25 mouse cellular contexts compared by ENCODE assay signal in the genomic region with DNA sequence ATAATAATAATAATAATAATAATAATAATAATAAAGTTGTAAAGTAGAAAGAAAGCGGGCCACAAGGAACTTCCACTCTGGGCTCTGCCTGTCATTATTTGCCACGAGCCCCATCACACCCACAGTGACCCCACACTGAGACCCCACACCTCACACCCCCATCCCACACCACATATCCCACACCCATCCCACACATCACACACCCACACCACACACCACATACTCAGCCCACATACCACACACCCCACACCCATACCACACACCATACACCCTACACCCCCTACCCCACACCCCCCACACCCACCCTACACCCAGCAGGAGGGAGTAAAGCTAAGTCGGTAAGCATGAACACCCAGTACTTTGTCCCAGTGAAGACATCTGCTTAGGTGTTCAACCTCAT. TPM values are rescaled to one million over a fixed set of nuclear protein-coding genes. Genes with fewer than 3 reads are reported as not detected.
DNase-seq lines count a peak whose midpoint lies in the region; ATAC-seq and TF ChIP-seq lines count a peak whose summit lies in the region.
"Had no signal": no experiment of that assay in that cellular context is flagged by ENCODE, and none has a peak within 500 bp of the region (broad histone marks: within the 10 kb centered on the region; RNA-seq: fewer than 3 reads in every experiment).

No protein-coding gene starts in this region.

- no peak for DNase-seq in forebrain, embryonic 14.5 days (ENCODE audit: low spot score)
- no peak for DNase-seq in embryonic facial prominence, embryonic 14.5 days (ENCODE audit: low spot score)
- DNase-seq: adrenal gland, adult 2 months; cerebellum, adult 18-20 months; cerebellum, adult 9-10 months; cerebellum, postnatal 14 days; gastrocnemius, postnatal 10 days; gastrocnemius, postnatal 36 days had no signal

- 80% methylated on average over 3 of the region's 3 CpGs for WGBS in forebrain, embryonic 16.5 days
- WGBS in forebrain, embryonic 14.5 days, result 81% methylated on average over 3 of the region's 3 CpGs
- WGBS in intestine, embryonic 15.5 days, result 76% methylated on average over 3 of the region's 3 CpGs
- 85% methylated on average over 3 of the region's 3 CpGs for WGBS in intestine, postnatal 0 days
- WGBS in embryonic facial prominence, embryonic 14.5 days, result 88% methylated on average over 3 of the region's 3 CpGs

- H3K4me2 ChIP-seq in forebrain, embryonic 16.5 days (ENCODE audit: low read length), result no peak overlapping the region
- H3K4me2 ChIP-seq in forebrain, embryonic 14.5 days (ENCODE audit: low read length), result no peak overlapping the region
- H3K4me2 ChIP-seq in intestine, embryonic 15.5 days (replicated peaks), result no peak overlapping the region
- no peak overlapping the region for H3K4me2 ChIP-seq in intestine, postnatal 0 days (replicated peaks; ENCODE audit: low read depth)
- 0 out of 2 replicates have a peak overlapping the region, but pooled peaks have one; percentile 33 for H3K4me2 ChIP-seq in embryonic facial prominence, embryonic 14.5 days (ENCODE audit: low read depth, low read length)
- H3K4me2 ChIP-seq: forebrain, embryonic 12.5 days; heart, embryonic 12.5 days; hindbrain, embryonic 13.5 days had no signal

- no peak overlapping the region for H3K27ac ChIP-seq in forebrain, embryonic 16.5 days (ENCODE audit: low read length)
- H3K27ac ChIP-seq in forebrain, embryonic 14.5 days (ENCODE audit: low read depth, low read length), result no peak overlapping the region
- no peak overlapping the region for H3K27ac ChIP-seq in intestine, embryonic 15.5 days
- no peak overlapping the region for H3K27ac ChIP-seq in intestine, postnatal 0 days (ENCODE audit: low read depth, low read length)
- no peak overlapping the region for H3K27ac ChIP-seq in bone marrow macrophage, adult 2 months (ENCODE audit: insufficient read depth, low read depth, low read length)
- H3K27ac ChIP-seq in embryonic facial prominence, embryonic 14.5 days (replicated peaks; ENCODE audit: low read depth, low read length), result peak overlapping the region; percentile 40; the same call in 1 of the 2 replicates
- H3K27ac ChIP-seq: forebrain, embryonic 12.5 days; heart, embryonic 15.5 days; hindbrain, embryonic 10.5 days; hindbrain, embryonic 13.5 days had no signal

- TF ChIP-seq POLR2A in bone marrow macrophage, adult 2 months (IDR thresholded peaks at IDR 0.05; ENCODE audit: borderline replicate concordance, low read depth, low read length), result no peak

- no peaks in the 10 kb centered on the region for H3K27me3 ChIP-seq in forebrain, embryonic 16.5 days (replicated peaks; ENCODE audit: control insufficient read depth, insufficient read depth, low read length)
- H3K27me3 ChIP-seq in forebrain, embryonic 14.5 days (replicated peaks; ENCODE audit: control insufficient read depth, insufficient read depth, low read length), result no peaks in the 10 kb centered on the region
- no peaks in the 10 kb centered on the region for H3K27me3 ChIP-seq in intestine, embryonic 15.5 days (replicated peaks)
- no peaks in the 10 kb centered on the region for H3K27me3 ChIP-seq in intestine, postnatal 0 days (replicated peaks; ENCODE audit: control insufficient read depth, insufficient read depth, low read length)
- no peaks in the 10 kb centered on the region for H3K27me3 ChIP-seq in embryonic facial prominence, embryonic 14.5 days (replicated peaks; ENCODE audit: control insufficient read depth, insufficient read depth, low read length)
- H3K27me3 ChIP-seq: forebrain, embryonic 12.5 days; heart, embryonic 12.5 days; heart, embryonic 15.5 days; hindbrain, embryonic 13.5 days had no signal

- no peaks in the 10 kb centered on the region for H3K36me3 ChIP-seq in forebrain, embryonic 16.5 days (ENCODE audit: control insufficient read depth, insufficient read depth)
- no peaks in the 10 kb centered on the region for H3K36me3 ChIP-seq in forebrain, embryonic 14.5 days (ENCODE audit: control insufficient read depth, insufficient read depth, low read length)
- H3K36me3 ChIP-seq in intestine, embryonic 15.5 days, result no peaks in the 10 kb centered on the region
- no peaks in the 10 kb centered on the region for H3K36me3 ChIP-seq in intestine, postnatal 0 days (ENCODE audit: control insufficient read depth, insufficient read depth)
- H3K36me3 ChIP-seq in embryonic facial prominence, embryonic 14.5 days (ENCODE audit: control insufficient read depth, insufficient read depth, low read length), result no peaks in the 10 kb centered on the region
- H3K36me3 ChIP-seq: forebrain, embryonic 12.5 days; heart, embryonic 12.5 days; heart, embryonic 15.5 days; hindbrain, embryonic 10.5 days; hindbrain, embryonic 13.5 days had no signal

- H3K4me1 ChIP-seq in forebrain, embryonic 16.5 days (replicated peaks; ENCODE audit: control insufficient read depth, insufficient read depth, low read length), result no peaks in the 10 kb centered on the region
- H3K4me1 ChIP-seq in forebrain, embryonic 14.5 days (ENCODE audit: control insufficient read depth, insufficient read depth, low read length), result no peaks in the 10 kb centered on the region
- H3K4me1 ChIP-seq in intestine, embryonic 15.5 days (replicated peaks), result no peaks in the 10 kb centered on the region
- H3K4me1 ChIP-seq in intestine, postnatal 0 days (replicated peaks; ENCODE audit: control insufficient read depth, insufficient read depth, low read length), result no peaks in the 10 kb centered on the region
- H3K4me1 ChIP-seq in bone marrow macrophage, adult 2 months (ENCODE audit: control insufficient read depth, insufficient read depth, low read length), result peaks cover 14% of the 10 kb centered on the region
- H3K4me1 ChIP-seq in embryonic facial prominence, embryonic 14.5 days (ENCODE audit: control insufficient read depth, insufficient read depth, low read length), result 0 out of 2 replicates have a peak, but pooled peaks cover 5% of the 10 kb centered on the region
- H3K4me1 ChIP-seq: forebrain, embryonic 12.5 days; heart, embryonic 12.5 days; heart, embryonic 15.5 days; hindbrain, embryonic 10.5 days; hindbrain, embryonic 13.5 days had no signal

- TF ChIP-seq CTCF in intestine, postnatal 0 days (IDR thresholded peaks at IDR 0.05; ENCODE audit: low read depth), result no peak
- no peak for TF ChIP-seq CTCF in bone marrow macrophage, adult 2 months (IDR thresholded peaks at IDR 0.05; ENCODE audit: low read depth, low read length)

- no peaks in the 10 kb centered on the region for H3K9me3 ChIP-seq in forebrain, embryonic 16.5 days (ENCODE audit: control insufficient read depth, low read length)
- H3K9me3 ChIP-seq in forebrain, embryonic 14.5 days (replicated peaks; ENCODE audit: control insufficient read depth, low read length), result no peaks in the 10 kb centered on the region
- H3K9me3 ChIP-seq in intestine, embryonic 15.5 days, result no peaks in the 10 kb centered on the region
- H3K9me3 ChIP-seq in intestine, postnatal 0 days (ENCODE audit: control insufficient read depth), result no peaks in the 10 kb centered on the region
- no peaks in the 10 kb centered on the region for H3K9me3 ChIP-seq in embryonic facial prominence, embryonic 14.5 days (ENCODE audit: control insufficient read depth, low read length)
- H3K9me3 ChIP-seq: forebrain, embryonic 12.5 days; heart, embryonic 12.5 days; heart, embryonic 15.5 days; hindbrain, embryonic 10.5 days; hindbrain, embryonic 13.5 days had no signal

- H3K9ac ChIP-seq in forebrain, embryonic 16.5 days (replicated peaks; ENCODE audit: low read depth, low read length), result no peak overlapping the region
- no peak overlapping the region for H3K9ac ChIP-seq in forebrain, embryonic 14.5 days (ENCODE audit: low read length)
- no peak overlapping the region for H3K9ac ChIP-seq in intestine, embryonic 15.5 days
- no peak overlapping the region for H3K9ac ChIP-seq in intestine, postnatal 0 days (ENCODE audit: low read depth, low read length)
- H3K9ac ChIP-seq in embryonic facial prominence, embryonic 14.5 days (ENCODE audit: low read depth, low read length), result no peak overlapping the region
- H3K9ac ChIP-seq: forebrain, embryonic 12.5 days; heart, embryonic 12.5 days; heart, embryonic 15.5 days; hindbrain, embryonic 13.5 days had no signal

- H3K4me3 ChIP-seq in forebrain, embryonic 16.5 days (replicated peaks; ENCODE audit: low read length), result no peak overlapping the region
- H3K4me3 ChIP-seq in forebrain, embryonic 14.5 days (ENCODE audit: low read depth, low read length), result no peak overlapping the region
- H3K4me3 ChIP-seq in intestine, embryonic 15.5 days (replicated peaks), result no peak overlapping the region
- no peak overlapping the region for H3K4me3 ChIP-seq in intestine, postnatal 0 days (ENCODE audit: low read depth, low read length)
- peak overlapping the region; percentile 25; the same call in 1 of the 2 replicates for H3K4me3 ChIP-seq in bone marrow macrophage, adult 2 months (ENCODE audit: insufficient read depth, low read length)
- no peak overlapping the region for H3K4me3 ChIP-seq in embryonic facial prominence, embryonic 14.5 days (ENCODE audit: low read depth, low read length)
- H3K4me3 ChIP-seq: erythroblast, embryonic 14.5 days; forebrain, embryonic 12.5 days; heart, embryonic 12.5 days; hindbrain, embryonic 10.5 days; hindbrain, embryonic 13.5 days had no signal

- 0 out of 2 replicates have a peak, but pooled peaks have one; percentile 43 for ATAC-seq in forebrain, embryonic 16.5 days
- no peak for ATAC-seq in forebrain, embryonic 14.5 days
- peak; percentile 39; the same call in 1 of the 2 replicates for ATAC-seq in intestine, embryonic 15.5 days
- no peak for ATAC-seq in intestine, postnatal 0 days
- no peak for ATAC-seq in embryonic facial prominence, embryonic 14.5 days (ENCODE audit: low read depth)
- ATAC-seq in granulocyte monocyte progenitor cell, adult 5-6 weeks (replicated peaks; ENCODE audit: poor library complexity, severe bottlenecking), result no peak
- ATAC-seq: CD4-positive, CD25-positive, alpha-beta regulatory T cell, adult 4 months; hindbrain, embryonic 16.5 days; intestine, embryonic 16.5 days had no signal

RNA-seq across cellular contexts. Expression of a gene that starts 21.6 kb away (rescaled TPM):
- 0.25 TPM in 1 of 2 replicates, not detected in the other for polyA plus RNA-seq in forebrain, embryonic 16.5 days (2015; fragmentation: Nextera tagmentation; extraction: Ambion mirVana)
- not detected in 2 replicates for polyA plus RNA-seq in forebrain, embryonic 14.5 days (2014; fragmentation: Nextera tagmentation; extraction: Ambion mirVana)
- 0.11 TPM in 1 of 2 replicates, not detected in the other for polyA plus RNA-seq in intestine, embryonic 15.5 days (2015; fragmentation: Nextera tagmentation; extraction: Ambion mirVana)
- 0.20 and 0.38 TPM in 2 replicates for polyA plus RNA-seq in intestine, postnatal 0 days (2015; fragmentation: Nextera tagmentation; extraction: Ambion mirVana)
- 0.52 and 0.83 TPM in 2 replicates for polyA plus RNA-seq in bone marrow macrophage, adult 2 months (2012; ENCODE audit: insufficient read depth, insufficient read length, missing spikeins)
- 0.17 and 0.18 TPM in 2 replicates for polyA plus RNA-seq in embryonic facial prominence, embryonic 14.5 days (2014; fragmentation: Nextera tagmentation; extraction: Ambion mirVana)
- total RNA-seq in granulocyte monocyte progenitor cell, adult 5-6 weeks (2014; fragmentation: Nextera tagmentation), result not detected in 2 replicates
- total RNA-seq in granulocyte monocyte progenitor cell, adult 5-6 weeks (2017), result not detected in 2 replicates
- total RNA-seq: adrenal gland, adult 2 months; adrenal gland, postnatal 14 days; heart, postnatal 10 days; MEL had no signal
- polyA plus RNA-seq: adrenal gland, adult 2 months; CD4-positive, CD25-positive, alpha-beta regulatory T cell, adult 4 months; erythroblast, embryonic 14.5 days; forebrain, embryonic 12.5 days; heart, embryonic 12.5 days; heart, embryonic 15.5 days; hindbrain, embryonic 10.5 days had no signal

Comparison
In these comparisons a context has a peak if more than half of its experiments do, and no peak if none do; other contexts are left out.
1. ATAC-seq: peak in forebrain, embryonic 16.5 days (single experiment) and intestine, embryonic 15.5 days (single experiment); none in forebrain, embryonic 14.5 days (single experiment), intestine, postnatal 0 days (single experiment), embryonic facial prominence, embryonic 14.5 days (single experiment) and granulocyte monocyte progenitor cell, adult 5-6 weeks (single experiment).